Mouse (Mus musculus) thymus, adult 2 months (tissue): Measurements from ENCODE around the gene Dnajc8. TPM values are rescaled to one million over a fixed set of nuclear protein-coding genes. Genes with fewer than 3 reads are reported as not detected.
"Not testable (repeated sequence)": the region's sequence is repeated elsewhere in the genome, so short reads cannot be mapped to it uniquely, and the experiment has no call there.

ENCODE experiments used
- DNase-seq: peaks from one replicate; pipeline ENCODE4 v3.0.0; 2021
- H3K27ac ChIP-seq: fragments of 200-500 bp; 2 replicates; pipeline ENCODE4 v1.5.1; 2012; ENCODE audit warnings: low read length, control low read depth; ENCODE audit not compliant: control insufficient read depth, insufficient read depth
- H3K27me3 ChIP-seq: fragments of 200-500 bp; 2 replicates; pipeline ENCODE4 v1.6.1; 2012; ENCODE audit warnings: mild to moderate bottlenecking, low read length, moderate library complexity, mixed read lengths; ENCODE audit not compliant: control insufficient read depth, insufficient read depth
- H3K36me3 ChIP-seq: fragments of 200-500 bp; 2 replicates; pipeline ENCODE4 v1.6.1; 2012; ENCODE audit warnings: mild to moderate bottlenecking, low read length, moderate library complexity; ENCODE audit not compliant: control insufficient read depth, insufficient read depth
- H3K4me1 ChIP-seq: fragments of 200-500 bp; replicated peaks from 2 replicates; pipeline ENCODE4 v1.6.1; 2012; ENCODE audit warnings: low read length; ENCODE audit not compliant: control insufficient read depth, insufficient read depth
- H3K4me3 ChIP-seq: fragments of 200-500 bp; 2 replicates; pipeline ENCODE4 v1.5.1; 2012; ENCODE audit warnings: mild to moderate bottlenecking, low read length, control low read depth, moderate library complexity; ENCODE audit not compliant: control insufficient read depth, insufficient read depth
- CTCF ChIP-seq: fragments of 200-500 bp; IDR thresholded peaks from 2 replicates; pipeline ENCODE4 v1.5.1; 2012; ENCODE audit warnings: mild to moderate bottlenecking, control low read depth, low read length, moderate library complexity, borderline replicate concordance; ENCODE audit not compliant: control insufficient read depth, poor library complexity, insufficient read depth; ENCODE audit errors: extremely low read depth
- POLR2A ChIP-seq: fragments of 200-500 bp; IDR thresholded peaks from 2 replicates; pipeline ENCODE4 v1.6.1; 2012; ENCODE audit warnings: mild to moderate bottlenecking, low read length, control low read depth, moderate library complexity; ENCODE audit not compliant: control insufficient read depth, poor library complexity, insufficient read depth; ENCODE audit errors: extremely low read depth
- WGBS: fragments of 180-500 bp; shearing (Covaris S2); methylation state at CpG from one replicate; pipeline ENCODE4 v1.1.7; 2018; 5-methylcytosine and 5-hydroxymethylcytosine counted together
- polyA plus RNA-seq: library from polyadenylated mRNA; depleted of rRNA; stranded (reverse); fragments of >200 nt; gene quantifications from 2 replicates; pipeline ENCODE4 v1.2.3, GENCODE M21; 2012; rRNA removed

The Dnajc8 gene
- polyA plus RNA-seq, 1 experiment: 45.6 TPM

DNA sequence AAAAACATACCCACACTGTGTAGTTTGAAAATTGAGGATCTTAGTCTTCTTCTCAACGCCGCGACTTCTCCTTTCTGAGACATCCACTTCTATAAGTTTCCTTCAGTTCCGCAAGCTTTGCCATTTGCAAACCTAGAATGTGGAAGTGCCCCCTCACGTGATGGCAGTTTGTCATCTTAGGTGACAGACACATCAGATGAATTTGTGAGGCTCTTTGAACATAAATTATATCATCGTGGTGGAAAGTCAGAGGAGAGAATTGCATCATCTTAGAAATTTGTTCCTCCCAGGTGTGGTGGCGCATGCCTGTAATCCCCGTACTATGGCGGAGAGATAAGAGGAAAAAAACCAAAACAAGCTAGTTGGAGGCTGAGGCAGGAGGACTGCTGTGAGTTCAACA, 57.6 kb downstream of the Dnajc8 start:
- peak overlapping the region; percentile 45; the same call in 1 of the 2 replicates for H3K27ac ChIP-seq
- TF ChIP-seq POLR2A: no peak
- TF ChIP-seq CTCF: no peak
- H3K4me3 ChIP-seq: no peak overlapping the region
- H3K36me3 ChIP-seq: no peaks in the 10 kb centered on the region
- DNase-seq: no peak
- no peaks in the 10 kb centered on the region for H3K27me3 ChIP-seq
- no peaks in the 10 kb centered on the region for H3K4me1 ChIP-seq
- 31% methylated on average over 9 of the region's 9 CpGs for WGBS

- Histone ChIP-seq H3K27me3 (no peaks in the 10 kb centered on the region), H3K4me3 (no peak overlapping the region), H3K36me3 (no peaks in the 10 kb centered on the region), H3K4me1 (no peaks in the 10 kb centered on the region), H3K27ac (no peak overlapping the region)
- no peak for DNase-seq
- 90% methylated on average over 4 of the region's 4 CpGs for WGBS
- no peak for TF ChIP-seq CTCF
- no peak for TF ChIP-seq POLR2A
Observed at GRCm38 (mm10) chr4:132594191-132594590, 58.8 kb downstream of the Dnajc8 start.

- Histone ChIP-seq H3K27ac (no peak overlapping the region), H3K27me3 (no peaks in the 10 kb centered on the region), H3K36me3 (no peaks in the 10 kb centered on the region), H3K4me1 (no peaks in the 10 kb centered on the region), H3K4me3 (no peak overlapping the region)
- DNase-seq: no peak
- TF ChIP-seq CTCF (no peak), POLR2A (no peak)
- WGBS: 91% methylated on average over 2 of the region's 2 CpGs
Observed at GRCm38 (mm10) chr4:132598861-132599260, 63.5 kb downstream of the Dnajc8 start.

GRCm38 (mm10) chr4:132599764-132600163, 64.4 kb downstream of the Dnajc8 start:
- no peak for DNase-seq
- Histone ChIP-seq H3K4me1 (no peaks in the 10 kb centered on the region), H3K4me3 (no peak overlapping the region), H3K27me3 (no peaks in the 10 kb centered on the region), H3K36me3 (no peaks in the 10 kb centered on the region), H3K27ac (no peak overlapping the region)
- WGBS: 97% methylated on average over 3 of the region's 3 CpGs
- TF ChIP-seq CTCF (no peak), POLR2A (no peak)

DNA sequence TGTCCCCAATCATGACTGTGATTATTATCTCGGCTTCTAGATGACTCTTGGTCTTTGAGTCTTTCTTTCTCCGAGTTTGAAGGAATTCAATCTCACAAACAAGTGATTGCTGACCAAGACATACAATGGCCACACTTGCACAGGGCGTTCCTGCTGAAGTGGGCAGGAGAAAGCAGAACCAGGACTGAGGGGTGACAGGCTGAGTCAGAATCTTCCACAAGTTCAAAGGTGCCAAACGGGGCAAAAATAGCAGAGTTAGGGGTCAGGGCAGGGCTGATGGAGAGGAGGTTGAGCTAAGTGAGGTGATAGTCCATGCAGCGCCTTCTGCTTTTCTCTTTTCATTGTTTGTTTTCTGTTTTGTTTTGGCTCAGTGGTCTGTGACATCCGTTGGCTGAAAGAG, 65.1 kb downstream of the Dnajc8 start:
- Histone ChIP-seq H3K4me3 (no peak overlapping the region), H3K36me3 (no peaks in the 10 kb centered on the region), H3K27me3 (no peaks in the 10 kb centered on the region), H3K4me1 (no peaks in the 10 kb centered on the region), H3K27ac (no peak overlapping the region)
- no peak for TF ChIP-seq CTCF
- no peak for TF ChIP-seq POLR2A
- 88% methylated on average over 6 of the region's 6 CpGs for WGBS
- no peak for DNase-seq

DNA sequence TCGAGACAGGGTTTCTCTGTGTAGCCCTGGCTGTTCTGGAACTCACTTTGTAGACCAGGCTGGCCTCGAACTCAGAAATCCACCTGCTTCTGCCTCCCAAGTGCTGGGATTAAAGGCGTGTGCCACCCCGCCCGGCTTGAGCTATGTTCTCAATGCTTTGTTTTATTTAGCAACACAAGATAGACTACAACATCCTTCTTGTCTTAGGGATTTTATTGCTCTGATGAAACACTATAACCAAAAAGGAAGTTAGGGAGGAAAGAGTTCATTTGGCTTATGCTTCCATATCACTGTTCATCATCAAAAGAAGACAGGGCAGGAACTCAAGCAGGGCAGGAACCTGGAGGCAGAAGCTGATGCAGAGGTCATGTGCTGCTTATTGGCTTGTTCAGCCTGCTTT, 65.9 kb downstream of the Dnajc8 start:
- H3K4me3 ChIP-seq, H3K27me3 ChIP-seq, H3K36me3 ChIP-seq, H3K4me1 ChIP-seq, H3K27ac ChIP-seq, DNase-seq: not testable (repeated sequence)
- 83% methylated on average over 5 of the region's 5 CpGs for WGBS

Other genes with a start within 250 kb of the Dnajc8 start
- gene Rab42, start 232.2 kb upstream of the Dnajc8 start, polyA plus RNA-seq: 6.2 and 6.8 TPM in 2 replicates
- 18.9 and 23.1 TPM in 2 replicates for gene Trnau1ap, start 206.0 kb upstream of the Dnajc8 start, polyA plus RNA-seq
- gene Rcc1, start 181.9 kb upstream of the Dnajc8 start, polyA plus RNA-seq: 31.9 and 40.8 TPM in 2 replicates
- 11.3 and 13.0 TPM in 2 replicates for gene Phactr4, start 113.1 kb upstream of the Dnajc8 start, polyA plus RNA-seq
- 6.7 and 10.4 TPM in 2 replicates for gene Med18, start 71.6 kb upstream of the Dnajc8 start, polyA plus RNA-seq
- 12.8 and 13.2 TPM in 2 replicates for gene Sesn2, start 25.0 kb upstream of the Dnajc8 start, polyA plus RNA-seq
- 102 and 109 TPM in 2 replicates for gene Atpif1, start 1.9 kb upstream of the Dnajc8 start, polyA plus RNA-seq
- 7.1 and 8.5 TPM in 2 replicates for gene Ptafr, start 28.5 kb downstream of the Dnajc8 start, polyA plus RNA-seq
- 58.6 and 63.6 TPM in 2 replicates for gene Eya3, start 103.4 kb downstream of the Dnajc8 start, polyA plus RNA-seq
- gene Xkr8, start 197.0 kb downstream of the Dnajc8 start, polyA plus RNA-seq: 4.4 and 7.5 TPM in 2 replicates
- 1.5 and 2.3 TPM in 2 replicates for gene Smpdl3b, start 221.7 kb downstream of the Dnajc8 start, polyA plus RNA-seq
- gene Rpa2, start 232.8 kb downstream of the Dnajc8 start, polyA plus RNA-seq: 52.5 and 61.4 TPM in 2 replicates